Mouse (Mus musculus) midbrain, embryonic 11.5 days (tissue): ENCODE data around the gene Gpr88. TPM values are rescaled to one million over a fixed set of nuclear protein-coding genes. Genes with fewer than 3 reads are reported as not detected.

Source experiments
- ATAC-seq: fragments of 200-750 bp; cut with Nextera tagmentation; 2 replicates; pipeline ENCODE4 v1.8.0; 2017; ENCODE audit warnings: moderate TSS enrichment, moderate library complexity; ENCODE audit not compliant: low FRiP score
- DNase-seq: peaks from one replicate; pipeline ENCODE4 v3.0.0; 2015; ENCODE audit warnings: low spot score; ENCODE audit errors: missing footprints
- H3K27ac ChIP-seq: fragments of 300-500 bp; sonication (generic); 2 replicates; pipeline ENCODE4 v1.5.1; 2014; ENCODE audit warnings: low read depth, low read length
- H3K27me3 ChIP-seq: fragments of 300-500 bp; sonication (generic); 2 replicates; pipeline ENCODE4 v1.6.1; 2014; ENCODE audit warnings: mild to moderate bottlenecking, low read length, moderate library complexity, mixed read lengths; ENCODE audit not compliant: control insufficient read depth, insufficient read depth
- H3K36me3 ChIP-seq: fragments of 300-500 bp; sonication (generic); 2 replicates; pipeline ENCODE4 v1.6.1; 2014; ENCODE audit warnings: mild to moderate bottlenecking, low read length, moderate library complexity, mixed read lengths; ENCODE audit not compliant: control insufficient read depth, insufficient read depth
- H3K4me1 ChIP-seq: fragments of 300-500 bp; sonication (generic); 2 replicates; pipeline ENCODE4 v1.6.1; 2014; ENCODE audit warnings: low read length; ENCODE audit not compliant: control insufficient read depth, insufficient read depth
- H3K4me2 ChIP-seq: fragments of 300-500 bp; sonication (generic); 2 replicates; pipeline ENCODE4 v1.6.1; 2014; ENCODE audit warnings: mild to moderate bottlenecking, moderate library complexity
- H3K4me3 ChIP-seq: fragments of 300-500 bp; sonication (generic); 2 replicates; pipeline ENCODE4 v1.5.1; 2014; ENCODE audit warnings: low read depth, low read length
- H3K9ac ChIP-seq: fragments of 300-500 bp; sonication (generic); 2 replicates; pipeline ENCODE4 v1.6.1; 2014; ENCODE audit warnings: low read length
- H3K9me3 ChIP-seq: fragments of 300-500 bp; sonication (generic); 2 replicates; pipeline ENCODE4 v1.6.1; 2016; ENCODE audit warnings: low read length; ENCODE audit not compliant: control insufficient read depth
- whole genome bisulfite sequencing: fragments of 180-500 bp; shearing (Covaris S2); extraction: QIAGEN DNeasy Blood & Tissue Kit; methylation state at CpG from one replicate; pipeline ENCODE4 v1.1.7; 2014; 5-methylcytosine and 5-hydroxymethylcytosine counted together
- polyA plus RNA-seq: library from polyadenylated mRNA; unstranded; fragments of >200 nt; fragmentation: Nextera tagmentation; extraction: Ambion mirVana; gene quantifications from 2 replicates; pipeline ENCODE4 v1.2.1, GENCODE M21; 2014

The Gpr88 gene
- polyA plus RNA-seq, 1 experiment from 2014 or later: 0.05 TPM

DNA sequence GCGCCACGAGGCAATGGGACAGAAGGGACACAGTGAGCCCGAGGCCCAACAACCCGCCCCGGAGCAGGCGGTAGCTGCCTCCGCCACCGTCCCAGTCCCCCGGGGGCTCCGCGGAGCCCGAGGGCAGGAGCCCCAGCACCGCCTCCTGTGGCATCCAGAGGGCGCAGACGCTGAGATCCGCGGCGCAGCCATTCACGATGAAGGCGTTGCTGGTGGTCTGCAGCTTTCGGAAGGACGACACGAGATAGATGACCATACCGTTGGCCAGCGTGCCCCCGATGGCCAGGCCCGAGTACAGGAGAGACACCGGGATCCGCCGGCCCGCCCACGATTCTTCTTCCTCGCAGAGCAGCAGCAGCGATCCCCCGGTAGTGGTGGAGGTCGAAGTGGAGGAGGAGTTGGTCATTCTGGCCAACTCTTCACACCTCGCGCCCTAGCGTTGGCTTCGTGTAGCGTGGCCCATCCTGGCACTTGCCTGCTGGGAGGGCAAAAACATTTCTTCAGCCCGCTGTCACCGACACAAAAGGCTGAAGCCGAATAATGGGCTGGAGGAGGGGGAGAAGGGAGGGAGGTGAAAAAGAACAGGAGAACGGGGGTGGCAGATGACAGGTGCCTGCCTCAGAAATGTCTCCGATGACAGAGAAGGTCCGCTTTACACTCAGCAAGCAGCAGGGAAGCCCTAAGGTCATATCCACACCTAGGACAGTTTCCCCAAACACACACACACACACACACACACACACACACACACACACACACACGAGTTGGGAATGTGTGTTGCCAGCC lies 855 bp downstream of the Gpr88 start:
- Histone ChIP-seq H3K36me3 (no peaks in the 10 kb centered on the region), H3K4me1 (peaks cover 15% of the 10 kb centered on the region), H3K4me3 (peak overlapping the region; percentile 57), H3K9me3 (no peaks in the 10 kb centered on the region), H3K4me2 (peak overlapping the region; percentile 95), H3K9ac (peak overlapping the region; percentile 26; the same call in 1 of the 2 replicates), H3K27ac (no peak overlapping the region), H3K27me3 (peaks cover 44% of the 10 kb centered on the region)
- WGBS: under 1% methylated on average over 48 of the region's 48 CpGs
- ATAC-seq: peak; percentile 64
- DNase-seq: peak; percentile 95

DNA sequence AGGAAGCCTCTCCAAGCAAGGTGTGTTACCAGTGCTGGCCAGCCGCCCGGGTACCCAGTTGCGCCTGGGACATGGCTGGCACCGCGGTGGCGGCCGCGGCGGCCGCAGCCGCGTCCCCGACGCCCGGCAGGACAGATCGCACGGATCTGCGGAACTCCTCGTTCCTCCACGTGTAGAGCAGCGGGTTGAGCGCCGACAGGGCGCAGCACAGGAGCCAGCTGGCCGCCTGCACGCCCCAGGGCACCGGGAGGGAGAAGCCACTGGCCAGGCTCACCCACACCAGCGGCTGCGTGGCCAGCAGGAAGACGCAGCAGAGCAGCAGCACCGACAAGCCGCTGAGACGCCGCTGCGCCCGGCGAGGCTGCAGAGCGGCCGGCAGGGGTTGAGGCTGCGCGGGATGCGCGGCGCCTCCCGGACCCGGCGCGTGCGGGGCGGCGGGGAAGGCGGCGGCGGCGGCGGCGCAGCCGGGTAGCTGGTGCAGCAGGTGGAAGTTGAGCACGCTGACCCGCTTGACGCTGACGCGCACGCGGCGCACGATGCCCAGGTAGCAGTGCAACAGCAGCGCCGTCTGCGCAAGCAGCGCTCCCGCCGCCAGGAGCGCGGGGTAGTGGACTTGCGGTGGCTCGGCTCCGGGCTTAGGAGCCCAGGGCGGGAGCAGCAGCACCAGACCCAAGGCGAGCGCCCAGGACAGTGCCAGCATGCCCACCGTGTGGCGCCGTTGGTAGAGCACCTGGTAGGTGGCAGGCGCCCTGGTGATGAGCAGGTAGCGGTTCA lies 1.6 kb downstream of the Gpr88 start:
- Histone ChIP-seq H3K4me3 (peak overlapping the region; percentile 57), H3K9me3 (no peaks in the 10 kb centered on the region), H3K4me2 (peak overlapping the region; percentile 95), H3K4me1 (peaks cover 15% of the 10 kb centered on the region), H3K9ac (peak overlapping the region; percentile 33; the same call in 1 of the 2 replicates), H3K27me3 (peaks cover 44% of the 10 kb centered on the region), H3K36me3 (no peaks in the 10 kb centered on the region), H3K27ac (no peak overlapping the region)
- WGBS: under 1% methylated on average over 69 of the region's 86 CpGs
- ATAC-seq (peak; percentile 77), DNase-seq (peak; percentile 95)

DNA sequence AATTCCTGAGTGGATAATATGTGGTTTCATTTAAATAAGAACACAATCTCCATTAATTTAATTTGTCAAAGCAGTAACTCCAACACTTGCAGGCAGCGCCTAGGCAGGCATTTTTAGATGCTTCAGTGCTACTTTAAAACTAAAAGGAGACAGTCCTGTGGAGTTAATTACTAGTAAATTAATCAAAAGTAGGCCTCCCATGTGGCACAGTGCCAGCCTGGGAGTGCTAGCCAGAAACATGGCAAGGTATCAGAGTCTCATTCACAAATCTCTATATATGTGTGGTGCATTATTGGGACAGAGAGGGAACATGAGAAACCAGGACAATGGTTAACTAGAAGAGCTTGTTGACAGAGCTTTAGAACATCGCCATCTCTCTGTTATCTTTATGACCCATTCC lies 4.3 kb downstream of the Gpr88 start:
- Histone ChIP-seq H3K36me3 (no peaks in the 10 kb centered on the region), H3K9ac (no peak overlapping the region), H3K27ac (no peak overlapping the region), H3K4me3 (no peak overlapping the region), H3K27me3 (peaks cover 41% of the 10 kb centered on the region), H3K9me3 (no peaks in the 10 kb centered on the region), H3K4me2 (no peak overlapping the region), H3K4me1 (peaks cover 15% of the 10 kb centered on the region)
- WGBS: 84% methylated on average over 2 of the region's 2 CpGs
- DNase-seq: no peak
- no peak for ATAC-seq

DNA sequence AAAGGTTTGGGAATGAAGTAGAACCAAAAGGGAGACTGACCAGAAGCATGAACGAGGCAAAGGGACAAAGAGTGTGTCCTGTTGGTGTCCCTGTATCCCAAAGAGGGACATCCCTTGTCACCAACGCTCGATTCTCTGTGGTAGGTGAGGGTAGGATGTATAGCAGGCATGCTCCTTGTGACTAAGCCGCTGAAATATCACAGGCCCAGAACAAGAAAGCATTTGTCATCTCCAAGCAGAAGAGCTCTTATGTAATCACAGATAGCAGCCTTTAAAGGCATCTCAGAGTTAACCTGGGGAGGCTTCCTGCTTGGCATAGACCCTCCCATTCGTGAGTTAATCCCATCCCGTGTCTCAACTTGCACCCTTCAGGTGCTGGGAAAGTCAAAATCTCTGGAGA lies 8.8 kb downstream of the Gpr88 start:
- DNase-seq (no peak), ATAC-seq (no peak)
- H3K36me3 ChIP-seq: no peaks in the 10 kb centered on the region
- H3K4me1 ChIP-seq: no peaks in the 10 kb centered on the region
- H3K4me2 ChIP-seq: no peak overlapping the region
- H3K4me3 ChIP-seq: no peak overlapping the region
- H3K9ac ChIP-seq: no peak overlapping the region
- peaks cover 4% of the 10 kb centered on the region; the same call in 1 of the 2 replicates for H3K27me3 ChIP-seq
- 70% methylated on average over 6 of the region's 6 CpGs for WGBS
- no peak overlapping the region for H3K27ac ChIP-seq
- no peaks in the 10 kb centered on the region for H3K9me3 ChIP-seq

DNA sequence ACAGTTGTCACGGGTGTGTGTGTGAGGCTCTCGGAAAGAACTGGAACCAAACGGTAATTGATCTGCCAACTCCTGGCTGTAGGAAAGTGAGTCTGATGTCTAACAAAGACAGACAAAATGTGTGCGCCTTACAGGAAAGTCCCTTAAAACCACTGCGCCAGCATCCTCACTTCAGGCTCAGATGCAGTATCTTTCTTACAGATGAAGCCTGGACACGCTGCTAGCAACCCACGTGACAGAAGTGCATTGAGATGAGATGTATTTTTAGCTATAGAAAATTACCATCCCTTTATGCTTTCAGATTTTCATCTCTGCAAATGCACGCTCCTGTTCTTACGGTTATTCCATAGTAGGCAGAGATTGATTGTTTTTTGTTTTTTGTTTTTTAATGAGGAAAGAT lies 10.6 kb downstream of the Gpr88 start:
- Histone ChIP-seq H3K9me3 (no peaks in the 10 kb centered on the region), H3K27me3 (no peaks in the 10 kb centered on the region), H3K9ac (no peak overlapping the region), H3K27ac (no peak overlapping the region), H3K4me3 (no peak overlapping the region), H3K4me1 (no peaks in the 10 kb centered on the region), H3K4me2 (no peak overlapping the region), H3K36me3 (no peaks in the 10 kb centered on the region)
- 81% methylated on average over 9 of the region's 9 CpGs for WGBS
- ATAC-seq (no peak), DNase-seq (no peak)

DNA sequence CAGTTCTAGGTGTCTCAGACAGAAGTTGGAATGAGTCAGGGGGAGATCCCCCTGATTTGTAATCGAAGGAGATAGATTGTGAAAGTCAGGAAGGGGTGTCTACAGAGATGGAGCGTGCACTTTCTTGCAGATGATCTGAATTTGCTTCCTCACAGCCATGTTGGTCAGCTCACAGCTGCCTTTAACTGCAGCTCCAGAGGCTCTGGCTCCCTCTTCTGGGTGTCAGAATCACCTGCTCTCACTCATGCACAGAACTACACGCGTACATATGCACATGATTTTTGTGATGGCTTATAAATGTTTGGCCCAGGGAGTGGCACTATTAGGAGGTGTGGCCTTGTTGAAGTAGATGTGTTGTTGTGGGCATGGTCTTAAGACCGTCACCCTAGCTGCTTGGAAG lies 15.8 kb downstream of the Gpr88 start:
- Histone ChIP-seq H3K36me3 (no peaks in the 10 kb centered on the region), H3K9me3 (no peaks in the 10 kb centered on the region), H3K4me2 (no peak overlapping the region), H3K27me3 (no peaks in the 10 kb centered on the region), H3K4me1 (no peaks in the 10 kb centered on the region), H3K9ac (no peak overlapping the region), H3K4me3 (no peak overlapping the region), H3K27ac (no peak overlapping the region)
- ATAC-seq (no peak), DNase-seq (no peak)
- 83% methylated on average over 5 of the region's 5 CpGs for WGBS

DNA sequence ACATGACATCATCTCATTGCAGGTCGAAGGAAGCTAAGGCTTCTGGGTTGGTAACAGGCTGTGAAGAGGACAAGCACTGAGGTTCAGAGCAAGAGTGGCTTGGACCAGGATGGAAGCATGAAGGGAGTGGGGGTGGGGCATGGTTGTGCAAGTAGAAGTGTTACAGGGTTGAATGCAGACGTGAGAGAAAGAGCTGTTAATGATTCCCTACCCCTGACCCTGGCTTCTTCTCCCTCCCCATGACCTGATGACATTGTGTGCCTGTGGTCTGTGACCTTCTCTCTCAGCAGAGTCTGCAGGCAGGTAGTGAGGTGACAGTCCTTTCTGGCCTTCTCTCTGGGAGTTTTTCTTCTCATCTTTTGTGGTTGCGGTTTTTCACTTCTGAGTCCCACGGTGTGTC lies 16.4 kb downstream of the Gpr88 start:
- no peak overlapping the region for H3K9ac ChIP-seq
- WGBS: 79% methylated on average over 4 of the region's 4 CpGs
- no peak for DNase-seq
- no peaks in the 10 kb centered on the region for H3K27me3 ChIP-seq
- no peak overlapping the region for H3K4me2 ChIP-seq
- H3K4me1 ChIP-seq: no peaks in the 10 kb centered on the region
- no peak overlapping the region for H3K27ac ChIP-seq
- no peaks in the 10 kb centered on the region for H3K9me3 ChIP-seq
- H3K36me3 ChIP-seq: no peaks in the 10 kb centered on the region
- H3K4me3 ChIP-seq: no peak overlapping the region
- ATAC-seq: no peak

DNA sequence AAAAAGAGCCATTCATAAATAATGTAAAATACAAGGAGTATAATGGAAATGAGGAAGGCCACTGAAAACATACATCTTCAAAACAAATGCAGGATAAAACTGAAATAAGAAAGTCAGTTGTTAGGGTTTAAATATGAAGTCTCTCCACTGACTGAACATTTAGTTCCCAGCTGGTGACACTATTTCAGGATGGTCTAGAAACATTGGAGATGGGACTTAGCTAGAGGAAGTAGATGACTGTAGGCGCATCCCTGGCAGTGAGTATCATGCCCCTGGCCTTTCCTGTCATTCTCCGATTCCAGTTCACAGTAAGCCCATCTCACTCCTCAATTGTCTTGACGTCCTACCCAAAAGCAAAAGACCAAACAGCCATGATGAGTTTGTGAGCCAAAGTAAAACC lies 19.8 kb downstream of the Gpr88 start:
- 79% methylated on average over 3 of the region's 3 CpGs for WGBS

DNA sequence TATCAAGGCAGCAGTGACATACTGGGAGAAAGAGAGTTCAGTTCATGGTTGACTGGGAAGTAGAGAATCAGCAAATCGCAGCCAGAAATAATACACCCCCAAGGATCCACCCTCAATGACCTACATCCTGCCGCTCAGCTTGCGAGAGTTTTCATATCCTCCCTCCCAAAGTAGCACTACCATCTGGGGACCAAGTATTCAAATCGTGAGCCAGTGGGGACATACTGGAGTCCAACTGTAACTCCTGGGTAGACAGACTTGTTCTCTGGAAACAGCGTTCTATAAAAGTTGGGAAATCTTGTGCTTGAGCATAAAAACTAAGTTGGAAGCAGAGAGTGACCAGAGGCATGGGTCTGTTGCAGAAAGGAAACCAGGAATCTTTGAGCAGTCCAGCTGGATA lies 20.5 kb downstream of the Gpr88 start:
- no peaks in the 10 kb centered on the region for H3K9me3 ChIP-seq
- H3K36me3 ChIP-seq: no peaks in the 10 kb centered on the region
- H3K27ac ChIP-seq: no peak overlapping the region
- 89% methylated on average over 5 of the region's 5 CpGs for WGBS
- ATAC-seq (no peak), DNase-seq (no peak)
- no peaks in the 10 kb centered on the region for H3K27me3 ChIP-seq
- no peak overlapping the region for H3K9ac ChIP-seq
- peaks cover 4% of the 10 kb centered on the region for H3K4me1 ChIP-seq
- H3K4me2 ChIP-seq: no peak overlapping the region
- H3K4me3 ChIP-seq: no peak overlapping the region

More for the DNA sequence above, 19.8 kb downstream of the Gpr88 start:
- Histone ChIP-seq H3K27me3 (no peaks in the 10 kb centered on the region), H3K4me3 (no peak overlapping the region), H3K27ac (no peak overlapping the region), H3K36me3 (no peaks in the 10 kb centered on the region), H3K9me3 (no peaks in the 10 kb centered on the region), H3K9ac (no peak overlapping the region), H3K4me1 (peaks cover 4% of the 10 kb centered on the region), H3K4me2 (no peak overlapping the region)
- ATAC-seq (no peak), DNase-seq (no peak)
